Mouse (Mus musculus) gastrocnemius, postnatal 25 days (tissue): ENCODE measurements around the gene Errfi1. TPM values are rescaled to one million over a fixed set of nuclear protein-coding genes. Genes with fewer than 3 reads are reported as not detected.
"Not testable (repeated sequence)": the region's sequence is repeated elsewhere in the genome, so short reads cannot be mapped to it uniquely, and the experiment has no call there.

Experiments
- DNase-seq: peaks from one replicate; pipeline ENCODE4 v3.0.0; 2022
- total RNA-seq, 2 experiments: library from RNA; stranded (reverse); gene quantifications; 1 replicate in 1 of 2; 2 replicates in 1 of 2; pipeline ENCODE4 v1.2.3; 2021

Errfi1 gene
- total RNA-seq, 2 experiments from 2014 or later: 16.0 to 17.9 TPM

DNA sequence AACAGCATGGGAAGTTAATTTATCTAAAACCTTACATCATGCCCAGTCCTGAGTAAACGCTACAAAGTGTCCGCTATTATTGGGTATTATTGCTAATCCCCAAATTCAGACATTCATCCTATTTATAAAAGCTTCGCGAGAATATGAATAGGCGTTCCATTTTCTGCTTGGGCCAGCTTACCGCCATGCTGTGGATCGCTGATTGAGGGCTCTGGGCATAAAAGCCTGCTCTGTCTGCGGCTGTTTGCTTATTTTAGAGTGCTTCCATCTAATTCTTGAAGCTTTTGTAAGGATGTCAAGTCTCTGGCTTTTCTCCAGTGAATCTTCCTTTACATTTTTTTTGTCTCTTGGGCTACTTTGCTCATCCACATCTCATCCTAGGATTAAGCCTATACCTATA, 7.4 kb upstream of the Errfi1 start:
- no peak for DNase-seq

DNA sequence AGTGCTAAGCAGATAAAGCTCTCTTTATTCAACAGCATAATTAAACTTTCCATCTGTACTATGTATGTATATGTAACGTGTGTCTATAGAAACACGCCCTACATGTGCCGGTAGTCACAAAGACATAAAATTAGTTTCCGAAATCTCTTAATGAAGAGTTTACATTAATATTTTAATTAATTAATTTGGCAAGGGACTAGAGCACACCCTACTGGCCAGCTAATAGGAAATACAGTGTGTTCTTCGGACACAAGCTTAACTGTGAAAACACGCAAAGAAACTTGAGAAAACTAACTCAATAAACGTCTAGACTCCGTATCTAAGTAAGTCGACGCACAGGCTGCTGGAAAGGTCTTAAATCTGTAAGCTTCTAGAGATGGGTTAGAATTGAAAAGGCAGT, 3.8 kb upstream of the Errfi1 start:
- no peak for DNase-seq

DNA sequence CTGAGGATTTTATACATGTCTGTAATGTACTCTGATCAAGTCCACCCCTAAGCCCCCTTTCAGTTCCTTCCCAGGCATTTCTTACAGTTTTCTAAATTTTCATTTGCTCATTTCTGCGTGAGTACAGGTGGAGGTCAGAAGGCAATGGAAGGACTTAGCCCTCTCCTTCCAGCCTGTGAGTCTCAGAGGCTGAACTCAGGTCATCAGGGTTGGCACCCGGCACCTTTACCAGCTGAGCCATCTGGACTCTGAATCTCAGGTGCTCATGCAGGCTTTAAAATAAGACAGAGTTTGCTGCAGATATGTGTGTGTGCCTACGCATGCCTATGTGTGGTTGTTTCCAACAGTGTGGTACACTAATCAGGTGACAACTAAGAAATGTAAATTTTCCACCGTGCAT, 2.8 kb upstream of the Errfi1 start:
- no peak for DNase-seq

DNA sequence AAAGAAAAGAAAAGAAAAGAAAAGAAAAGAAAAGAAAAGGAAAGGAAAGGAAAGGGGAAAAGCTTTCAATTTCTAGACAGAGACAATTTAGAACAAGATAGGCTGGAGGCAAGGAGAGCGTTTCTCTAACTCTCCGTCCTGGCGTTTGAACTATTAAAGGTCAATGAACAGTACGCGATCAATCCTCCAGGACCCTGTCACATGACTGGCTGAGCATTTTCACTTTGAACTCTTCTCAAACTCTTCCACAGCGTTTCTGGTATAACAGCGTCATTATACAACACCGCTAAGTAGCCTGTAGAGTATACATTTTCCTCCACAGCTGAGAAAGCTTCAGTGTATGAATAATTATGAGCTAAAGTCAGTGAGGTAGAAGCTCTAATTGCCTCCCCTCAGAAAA, 1.7 kb upstream of the Errfi1 start:
- no peak for DNase-seq

DNA sequence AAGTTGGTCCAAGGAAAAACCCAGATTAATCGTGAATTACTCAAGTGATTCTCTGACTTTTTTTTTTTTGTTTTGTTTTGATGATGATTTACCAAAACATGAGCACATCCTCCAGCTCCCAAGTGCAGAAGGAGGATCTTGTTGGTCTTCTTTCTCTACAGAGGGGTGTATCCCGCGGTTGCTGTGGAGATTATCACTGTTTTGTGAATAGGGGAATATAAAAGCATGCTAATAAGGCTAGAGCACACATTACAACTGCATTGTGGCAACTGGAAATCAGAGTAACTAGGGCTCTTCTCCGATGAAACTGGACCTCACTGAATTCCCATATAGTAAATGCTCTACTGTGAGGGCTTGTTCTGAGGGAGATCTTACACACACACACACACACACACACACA, 1.2 kb upstream of the Errfi1 start:
- DNase-seq: no peak

DNA sequence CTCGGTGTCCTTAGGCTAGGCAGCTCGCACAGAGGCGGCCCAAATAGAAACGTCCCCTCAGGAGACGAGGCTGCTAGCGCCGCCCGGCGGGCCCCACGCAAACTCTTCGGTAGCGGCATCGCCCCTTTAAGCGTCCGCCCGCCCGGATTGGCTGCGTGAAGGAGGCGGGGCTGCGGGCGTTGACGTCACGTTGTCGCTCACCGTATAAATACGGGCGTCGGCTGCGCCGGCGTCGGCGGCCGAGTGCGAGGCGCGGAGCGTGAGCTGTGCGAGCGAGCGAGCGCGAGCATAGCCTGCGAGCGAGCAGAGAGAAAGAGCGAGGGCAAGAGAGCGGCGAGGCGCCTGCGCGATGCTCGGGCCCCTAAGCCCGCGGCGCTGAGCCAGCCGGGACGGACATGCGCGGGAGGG, 1.1 kb downstream of the Errfi1 start:
- peak; percentile 95 for DNase-seq

DNA sequence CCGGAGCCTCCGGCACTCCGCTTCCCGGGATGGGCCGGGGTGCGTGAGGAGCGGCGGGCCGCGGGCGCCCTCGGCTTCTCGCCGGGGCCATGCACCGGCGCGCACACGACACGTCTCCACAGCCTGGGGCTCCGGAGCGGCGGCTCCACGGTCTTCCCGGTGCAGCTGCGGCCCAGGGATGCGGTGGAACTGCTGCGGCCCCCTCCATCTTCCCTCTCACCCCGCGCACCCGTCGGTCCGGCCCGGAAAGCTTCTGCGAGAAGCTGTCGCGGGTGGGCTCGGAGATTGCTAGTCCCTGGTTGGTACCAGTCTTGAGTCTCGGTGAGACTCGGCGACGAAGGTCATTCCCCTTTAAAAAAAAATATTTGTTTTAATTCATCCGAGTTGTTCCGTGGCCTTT, 1.6 kb downstream of the Errfi1 start:
- no peak for DNase-seq

DNA sequence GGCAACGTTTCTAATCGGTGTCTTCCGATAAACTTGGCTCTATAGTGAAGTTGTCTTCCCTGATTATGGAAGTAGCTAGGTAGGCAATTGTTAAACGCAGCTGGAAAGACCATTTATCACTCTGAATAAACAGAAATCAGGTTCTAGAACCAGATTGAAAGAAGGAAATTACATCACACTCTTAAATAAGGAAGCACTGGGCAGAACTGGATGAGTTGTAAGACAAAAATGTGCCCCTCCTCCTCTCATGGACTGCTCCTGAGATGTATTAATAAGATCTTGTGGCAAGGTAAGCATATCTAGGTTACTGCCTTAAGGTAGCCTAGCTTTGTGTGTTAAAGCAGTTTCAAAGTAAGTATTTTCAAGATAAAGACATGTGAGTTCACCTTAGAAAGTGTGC, 6.8 kb downstream of the Errfi1 start:
- no peak for DNase-seq

DNA sequence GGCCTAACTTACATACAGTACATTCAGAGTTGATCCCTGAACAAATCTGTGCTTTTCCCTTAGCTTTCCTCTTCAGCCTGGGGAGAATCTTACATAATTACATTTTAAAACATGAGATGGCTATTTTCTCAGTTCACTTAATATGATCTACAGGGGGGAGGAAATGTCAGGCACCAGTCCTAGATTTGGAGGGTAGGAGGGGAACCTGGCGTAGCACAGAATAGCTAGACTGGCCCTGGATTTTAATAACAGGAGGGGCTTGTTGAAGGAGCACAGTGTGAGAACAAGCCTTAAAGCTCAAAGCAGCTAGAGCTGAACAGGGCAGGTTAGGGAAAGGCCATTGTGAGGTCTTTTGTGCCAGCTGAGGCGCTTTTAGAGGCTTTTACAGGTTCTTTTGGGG, 7.4 kb downstream of the Errfi1 start:
- DNase-seq: no peak

DNA sequence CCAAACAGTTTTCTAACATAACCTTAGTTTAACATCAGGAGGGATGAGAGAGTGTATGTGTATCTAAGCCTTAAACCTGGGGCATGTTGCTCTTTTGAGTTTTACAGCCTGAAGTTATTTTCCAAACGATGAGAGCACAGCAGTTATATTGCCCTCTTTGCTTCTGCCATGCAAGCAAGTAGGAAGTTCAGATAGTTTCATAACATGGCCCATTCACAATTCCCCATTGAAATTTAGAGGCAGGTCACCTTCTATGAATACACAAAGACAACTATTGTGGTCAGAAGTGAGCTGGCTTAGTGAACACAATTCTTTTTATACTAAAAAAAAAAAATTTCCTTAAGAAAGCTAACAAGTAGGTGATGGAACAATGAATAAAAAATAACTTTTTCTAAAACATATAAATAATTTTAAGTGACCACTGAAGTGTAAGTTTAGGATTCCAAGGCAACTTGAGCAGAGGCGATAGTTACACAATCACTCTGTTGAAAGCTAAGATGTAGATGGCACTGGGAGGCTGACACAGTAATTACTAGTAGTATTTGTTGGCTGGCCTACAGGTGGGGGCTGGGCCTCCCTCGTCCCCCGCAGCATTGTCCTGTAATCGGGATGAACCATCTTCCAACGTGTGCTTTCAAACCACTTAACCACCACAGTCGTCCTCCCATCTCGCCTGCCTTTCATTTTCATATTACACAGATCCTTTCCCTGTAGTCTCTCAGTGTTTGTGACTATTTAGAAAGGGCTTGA, 9.1 kb downstream of the Errfi1 start:
- DNase-seq: no peak

DNA sequence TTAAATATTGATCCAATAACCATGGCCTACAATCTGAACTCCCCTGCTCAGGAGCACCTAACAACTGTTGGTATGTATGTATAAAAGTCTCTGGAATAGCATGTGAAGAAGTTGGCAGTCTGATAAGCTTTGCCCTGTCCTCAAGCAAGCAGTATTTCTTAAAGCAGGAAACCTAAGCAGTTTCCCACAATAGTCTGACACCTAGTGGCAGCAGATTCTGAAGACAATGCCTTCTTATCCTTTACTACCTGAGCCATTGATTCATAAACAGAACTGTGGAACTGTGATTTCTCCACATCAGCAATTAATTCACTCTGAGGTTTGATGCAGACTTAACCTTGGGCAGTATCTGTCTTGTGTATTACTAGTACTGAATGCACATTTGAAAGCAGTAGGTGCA, 11.7 kb downstream of the Errfi1 start:
- DNase-seq: no peak

DNA sequence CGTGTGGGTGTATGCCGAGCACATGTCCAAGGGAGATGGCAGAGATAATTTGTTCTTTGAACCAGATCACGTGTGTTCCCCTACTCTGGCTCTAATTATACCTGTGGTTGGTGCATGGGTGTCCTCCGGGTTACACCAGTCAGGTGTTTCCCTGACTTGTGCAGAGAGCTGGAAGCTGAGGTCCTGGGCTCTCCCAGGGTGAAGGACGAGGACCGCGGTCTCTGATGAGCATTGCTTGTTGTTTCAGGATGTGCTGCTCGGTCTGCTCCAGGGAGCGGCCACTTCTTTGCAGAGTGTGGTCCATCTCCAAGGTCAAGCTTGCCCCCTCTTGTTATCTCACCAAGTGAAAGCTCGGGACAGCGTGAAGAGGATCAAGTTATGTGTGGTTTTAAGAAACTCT, 12.3 kb downstream of the Errfi1 start:
- DNase-seq: no peak

DNA sequence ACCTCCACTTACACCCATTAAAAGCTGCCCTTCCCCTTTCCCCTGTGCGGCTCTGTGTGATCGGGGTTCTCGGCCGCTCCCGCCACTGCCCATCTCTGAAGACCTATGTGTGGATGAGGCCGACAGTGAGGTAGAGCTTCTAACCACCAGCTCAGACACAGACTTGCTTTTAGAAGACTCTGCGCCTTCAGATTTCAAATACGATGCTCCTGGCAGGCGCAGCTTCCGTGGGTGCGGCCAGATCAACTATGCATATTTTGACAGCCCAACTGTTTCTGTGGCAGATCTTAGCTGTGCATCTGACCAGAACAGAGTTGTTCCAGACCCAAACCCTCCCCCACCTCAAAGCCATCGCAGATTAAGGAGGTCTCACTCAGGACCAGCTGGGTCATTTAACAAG, 12.8 kb downstream of the Errfi1 start:
- DNase-seq: no peak

DNA sequence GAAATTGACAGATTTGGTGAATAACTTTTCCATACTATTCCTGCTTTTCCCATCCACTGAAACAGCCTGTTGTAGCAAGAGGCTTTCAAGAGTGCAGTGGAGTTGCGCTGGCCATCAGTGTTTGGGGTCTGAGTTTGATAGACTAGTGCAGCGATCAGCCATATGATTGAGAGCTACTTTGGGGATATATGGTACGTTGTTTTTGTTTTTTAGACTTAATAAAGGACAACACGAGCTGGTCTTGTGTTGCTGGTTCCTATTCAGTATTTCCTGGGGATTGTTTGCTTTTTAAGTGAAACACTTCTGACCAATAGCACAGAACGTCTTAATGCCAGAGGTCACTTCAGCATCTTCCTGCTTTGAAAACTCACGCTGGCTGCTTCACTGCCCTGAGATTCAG, 14.4 kb downstream of the Errfi1 start:
- no peak for DNase-seq

DNA sequence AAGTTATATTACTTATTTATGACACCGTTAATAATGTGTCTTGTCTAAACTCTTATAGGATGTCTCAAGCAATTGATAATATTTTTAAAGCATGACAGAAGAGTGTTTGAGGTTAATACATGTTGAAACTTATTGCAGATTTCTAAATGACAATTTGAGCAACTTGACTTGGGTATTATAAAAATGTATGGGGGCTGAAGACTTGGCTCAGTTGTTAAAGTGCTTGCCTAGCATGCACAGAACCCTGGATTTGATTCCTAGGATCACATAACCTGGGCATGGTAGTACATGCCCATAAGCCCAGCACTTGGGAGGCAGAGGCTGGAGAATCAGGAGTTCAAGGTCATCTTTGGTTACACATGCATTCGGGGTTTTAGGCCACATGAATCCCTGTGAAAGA, 15.1 kb downstream of the Errfi1 start:
- DNase-seq: no peak

DNA sequence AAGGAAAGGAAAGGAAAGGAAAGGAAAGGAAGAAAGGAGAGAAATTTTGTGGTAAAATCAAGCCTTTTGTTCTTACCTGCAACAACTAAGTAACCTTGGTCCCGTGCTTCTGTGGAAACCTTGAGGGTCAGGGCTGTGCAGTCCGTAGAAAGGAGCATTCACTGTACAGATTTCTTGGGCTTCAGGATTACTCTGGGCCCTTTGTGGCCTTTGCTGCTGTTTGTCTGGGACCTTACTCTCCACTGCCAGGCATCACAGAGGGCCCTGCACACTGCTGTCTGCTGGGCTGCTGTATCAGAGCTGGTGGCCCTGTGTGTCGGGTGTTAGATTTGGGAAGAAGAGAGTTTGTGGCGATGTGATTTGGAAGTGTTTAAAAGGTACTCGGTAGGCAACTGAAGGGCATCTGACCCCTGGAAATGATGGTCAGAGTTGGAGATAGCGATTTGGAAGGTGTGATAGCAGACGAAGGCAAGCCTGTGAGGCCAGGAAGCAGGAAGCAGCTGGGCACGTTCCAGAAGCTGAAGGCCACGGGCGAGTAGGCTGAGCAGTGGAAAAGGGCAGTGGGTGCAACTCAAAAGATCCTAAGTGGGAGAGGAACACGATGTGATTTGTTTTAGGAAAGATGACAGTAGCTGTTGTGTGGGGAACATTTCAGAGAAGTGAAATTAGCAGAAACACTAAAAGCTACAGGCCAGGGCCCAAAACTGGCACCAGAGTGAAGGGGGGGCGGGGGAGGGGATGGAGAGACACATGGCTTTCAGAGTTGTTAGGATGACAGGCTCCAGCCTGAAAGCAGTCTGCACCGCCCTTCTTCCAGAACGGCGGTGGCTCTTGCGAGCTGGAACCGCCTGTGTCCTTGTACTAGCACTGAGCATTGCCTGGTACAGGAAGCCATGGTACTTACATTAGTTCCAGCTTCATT, 15.8 kb downstream of the Errfi1 start:
- DNase-seq: no peak

DNA sequence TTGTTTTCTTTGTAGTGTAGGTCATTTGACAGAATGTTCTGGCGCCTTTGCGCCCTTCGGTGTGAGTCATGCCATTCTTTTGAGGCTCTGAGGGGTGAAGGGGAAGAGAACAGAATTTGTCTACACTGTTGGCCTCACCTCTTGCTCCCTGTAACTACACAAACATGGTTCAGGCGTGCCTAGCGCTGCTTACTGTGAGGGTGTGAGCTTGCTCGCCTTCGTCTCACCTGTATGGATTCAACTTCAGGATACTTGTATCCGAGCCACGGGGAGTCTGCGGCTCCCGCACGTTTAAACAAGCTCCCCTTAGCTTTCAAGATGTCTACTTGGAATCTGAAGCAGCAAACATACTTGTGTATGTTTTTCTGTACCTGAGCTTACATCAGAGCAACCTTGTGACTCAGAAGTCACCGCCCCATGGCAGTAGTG, 17.3 kb downstream of the Errfi1 start:
- no peak for DNase-seq

DNA sequence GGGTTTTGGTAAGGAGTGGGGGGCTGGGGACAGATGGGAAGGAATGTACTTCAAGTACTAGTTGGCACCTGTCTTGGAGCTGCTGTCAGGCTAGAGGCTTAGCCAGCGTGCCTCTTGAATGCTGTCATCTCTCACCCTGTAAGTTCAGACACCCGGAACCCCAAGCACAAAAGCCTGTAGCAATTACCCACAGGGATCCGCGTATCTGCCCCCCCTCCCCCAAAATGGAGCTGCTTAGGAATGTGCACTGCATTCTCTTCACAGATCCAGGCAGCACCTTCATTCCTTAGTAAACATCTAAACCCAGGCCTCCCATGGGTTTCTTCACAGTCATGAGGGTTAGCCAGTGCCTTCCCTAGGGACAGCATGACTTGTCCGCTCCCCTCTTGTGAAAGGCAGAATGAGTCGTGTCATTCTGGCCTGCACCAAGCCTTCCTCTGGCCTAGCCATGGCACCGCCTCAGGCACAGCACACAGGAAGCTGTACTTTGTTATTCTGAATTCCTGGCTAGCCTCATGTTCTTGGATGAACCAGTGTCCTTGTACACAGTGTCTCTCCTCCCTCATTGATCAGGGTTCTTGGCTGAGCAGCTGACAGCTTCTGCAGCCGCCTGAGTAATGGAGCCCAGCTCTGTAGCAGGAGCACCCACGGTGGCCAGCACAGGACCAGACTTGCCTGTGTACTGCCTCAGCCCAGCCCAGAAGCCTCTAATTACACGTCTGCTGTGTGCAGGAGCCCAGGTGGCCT, 17.8 kb downstream of the Errfi1 start:
- peak; percentile 85 for DNase-seq

DNA sequence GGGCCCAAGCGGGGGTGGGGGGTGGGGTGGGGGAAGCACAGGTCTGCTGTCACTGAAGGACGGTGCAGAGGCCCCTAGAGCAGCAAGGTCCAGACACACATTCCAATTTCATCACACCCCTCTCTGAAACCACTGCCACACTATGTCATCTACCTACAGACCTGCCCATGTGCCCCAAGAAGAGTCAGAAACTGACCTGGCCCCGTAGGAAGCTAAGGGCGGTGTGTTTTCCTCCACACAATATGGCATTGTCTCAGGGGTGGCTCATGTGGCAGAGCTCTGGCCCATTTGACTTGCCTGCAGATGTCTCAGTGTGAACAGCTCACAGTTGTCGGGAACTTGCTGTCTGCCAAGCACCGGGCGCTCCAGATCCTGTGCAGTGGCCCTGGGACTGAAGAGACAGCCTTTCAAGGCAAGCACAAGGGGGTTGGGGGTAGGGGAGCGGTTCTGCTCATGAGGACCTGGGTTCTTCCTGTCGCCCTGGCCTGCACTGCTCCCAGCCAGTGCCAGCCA, 18.5 kb downstream of the Errfi1 start:
- DNase-seq: peak; percentile 77

DNA sequence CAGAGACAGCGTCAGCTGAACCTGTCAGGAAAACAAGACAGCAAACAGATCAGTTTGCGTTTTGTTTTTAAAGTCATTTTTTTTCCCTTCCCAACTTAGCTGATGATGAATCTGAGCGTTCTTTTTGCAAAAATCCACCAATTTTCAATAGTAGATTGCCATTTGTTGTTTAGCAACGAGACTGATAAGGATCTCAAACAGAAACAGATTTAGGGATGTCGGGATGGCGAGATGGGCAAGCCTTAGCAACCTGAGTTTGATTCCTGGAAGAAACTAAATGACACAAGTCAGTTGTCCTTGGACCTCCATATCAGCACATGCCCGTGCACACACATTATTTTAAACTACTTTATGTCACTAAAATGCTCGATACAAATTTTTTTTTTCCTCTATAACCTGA, 19.0 kb downstream of the Errfi1 start:
- DNase-seq: no peak

DNA sequence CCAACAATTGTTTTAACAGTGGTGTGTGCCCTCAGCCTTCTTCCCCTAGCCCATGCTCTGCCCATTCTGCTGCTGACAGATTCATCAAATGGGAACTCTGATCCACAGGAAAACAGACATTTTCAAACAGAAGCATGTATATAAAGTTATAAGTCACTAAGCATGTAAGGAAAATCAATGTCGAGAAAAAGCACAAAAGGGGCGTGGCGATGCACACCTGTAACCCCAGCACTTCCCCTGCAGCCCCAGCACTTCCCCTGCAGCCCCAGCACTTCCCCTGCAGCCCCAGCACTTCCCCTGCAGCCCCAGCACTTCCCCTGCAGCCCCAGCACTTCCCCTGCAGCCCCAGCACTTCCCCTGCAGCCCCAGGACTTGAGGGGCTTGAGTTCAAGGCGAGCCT, 20.7 kb downstream of the Errfi1 start:
- not testable (repeated sequence) for DNase-seq

DNA sequence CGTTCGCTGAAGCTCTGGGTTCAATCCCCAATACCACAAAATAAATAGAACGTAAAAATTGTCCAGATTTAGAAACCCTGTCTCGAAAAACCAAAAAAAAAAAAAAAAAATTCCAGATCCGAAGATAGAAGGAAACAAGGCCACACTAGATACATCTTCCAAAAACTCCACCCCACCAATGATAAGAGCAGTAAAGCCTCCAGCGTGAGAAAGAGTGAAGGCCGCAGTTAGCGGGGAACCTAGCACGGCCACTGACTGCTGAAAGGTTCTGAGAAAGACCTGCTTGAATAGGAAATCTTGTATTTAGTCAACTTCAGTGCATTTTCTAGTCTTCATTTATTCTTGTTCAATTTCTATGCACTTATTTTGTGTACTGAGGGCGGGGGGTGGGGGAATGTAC, 21.7 kb downstream of the Errfi1 start:
- DNase-seq: no peak

DNA sequence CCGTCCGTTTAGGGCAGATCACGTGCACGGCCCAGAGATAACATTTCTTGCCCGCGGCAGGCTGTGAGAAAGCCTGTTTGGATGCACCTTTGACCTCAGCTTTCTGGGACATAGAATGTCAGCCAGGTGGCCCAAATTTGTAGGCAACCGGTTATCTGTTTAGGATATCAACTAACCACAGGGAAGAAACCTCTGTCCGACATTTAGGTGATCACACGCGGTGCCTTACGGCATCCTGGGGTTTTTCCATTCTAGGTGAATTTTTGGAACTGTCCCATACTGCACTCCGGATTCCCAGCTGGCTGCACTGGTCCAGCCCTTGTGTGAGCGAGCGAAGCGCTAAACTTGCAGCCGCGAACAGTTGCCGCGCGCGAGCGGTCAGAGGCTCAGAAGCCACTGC, 25.9 kb downstream of the Errfi1 start:
- no peak for DNase-seq
